Mouse (Mus musculus): ENCODE results near the gene Vmn1r172. TPM values are rescaled to one million over a fixed set of nuclear protein-coding genes. Genes with fewer than 3 reads are reported as not detected.

Gene Vmn1r172
- not detected for total RNA-seq (2023)

DNA sequence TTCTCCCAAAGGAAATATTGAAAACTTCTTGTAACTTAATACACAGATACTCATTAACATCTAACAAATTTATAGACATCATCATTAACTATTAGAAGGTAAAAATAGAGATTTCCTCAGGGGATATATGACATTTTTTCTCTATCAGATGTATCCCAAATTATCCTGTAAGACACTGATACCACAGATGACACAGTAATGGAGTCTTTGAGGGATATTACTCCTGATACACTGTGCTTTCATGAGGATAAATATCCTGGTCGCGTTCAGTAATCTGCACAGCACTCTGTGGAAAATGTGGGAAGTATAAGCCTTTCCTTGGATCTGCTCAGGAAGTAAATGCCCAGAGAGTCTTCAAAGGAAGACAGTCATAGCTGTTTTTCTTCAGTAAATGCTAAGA lies at the start of gene Vmn1r172:
Gene Vmn1r172, plus strand, starts transcription at position 301 of the 400 bp plus-strand sequence.

GRCm38 (mm10) chr7:23630422-23630821 lies 27.7 kb upstream of the Vmn1r172 start, which contains the start of gene Vmn1r171:
Gene Vmn1r171 (plus strand): TSS chr7:23630722.

GRCm38 (mm10) chr7:23700403-23700802 lies 42.3 kb downstream of the Vmn1r172 start, which contains the start of gene Vmn1r173:
Gene Vmn1r173 (plus strand): TSS chr7:23700703.

Other genes starting within 250 kb of the Vmn1r172 start
- gene Vmn1r167, start 151.1 kb upstream of the Vmn1r172 start, total RNA-seq (2023): not detected
- not detected for gene Vmn1r168, start 118.6 kb upstream of the Vmn1r172 start, total RNA-seq (2023)
- gene Vmn1r169, start 82.8 kb upstream of the Vmn1r172 start, total RNA-seq (2023): not detected
- not detected for gene Vmn1r170, start 52.1 kb upstream of the Vmn1r172 start, total RNA-seq (2023)
- gene Vmn1r171, start 27.6 kb upstream of the Vmn1r172 start, total RNA-seq (2023): not detected
- not detected for gene Vmn1r173, start 42.4 kb downstream of the Vmn1r172 start, total RNA-seq (2023)
- gene Vmn1r174, start 94.0 kb downstream of the Vmn1r172 start, total RNA-seq (2023): not detected
- not detected for gene Vmn1r175, start 152.3 kb downstream of the Vmn1r172 start, total RNA-seq (2023)
- gene Vmn1r176, start 179.1 kb downstream of the Vmn1r172 start, total RNA-seq (2023): not detected
- not detected for gene Vmn1r177, start 208.1 kb downstream of the Vmn1r172 start, total RNA-seq (2023)
- gene Vmn1r178, start 233.7 kb downstream of the Vmn1r172 start, total RNA-seq (2023): not detected